In genomic region chr3:84774246-84775066, GRCm38 (mm10) we compare ENCODE assay signal across 13 mouse cellular contexts. TPM values are rescaled to one million over a fixed set of nuclear protein-coding genes. Genes with fewer than 3 reads are reported as not detected.
DNase-seq lines count a peak whose midpoint lies in the region; ATAC-seq and TF ChIP-seq lines count a peak whose summit lies in the region.
"Had no signal": no experiment of that assay in that cellular context is flagged by ENCODE, and none has a peak within 500 bp of the region (broad histone marks: within the 10 kb centered on the region; RNA-seq: fewer than 3 reads in every experiment).

No protein-coding gene starts in this region.

- H3K27ac ChIP-seq in kidney, postnatal 0 days, result no peak overlapping the region
- no peak overlapping the region for H3K27ac ChIP-seq in kidney, embryonic 15.5 days
- peak overlapping the region; percentile 76 for H3K27ac ChIP-seq in brown adipose tissue, adult 24 weeks (replicated peaks; ENCODE audit: low read depth, low read length)
- peak overlapping the region; percentile 82; the same call in 1 of the 2 replicates for H3K27ac ChIP-seq in limb, embryonic 13.5 days
- H3K27ac ChIP-seq: heart, embryonic 13.5 days; midbrain, embryonic 13.5 days; stomach, embryonic 15.5 days had no signal

- peak; percentile 8 for DNase-seq in kidney, postnatal 0 days (ENCODE audit: low spot score)
- DNase-seq in fibroblast of lung, adult 2 months (ENCODE audit: low read depth), result peak; percentile 20
- DNase-seq in urinary bladder, postnatal 25 days (ENCODE audit: low spot score), result no peak
- DNase-seq in left cerebral cortex, postnatal 14 days (ENCODE audit: low spot score in 2 of 2), result no peak
- DNase-seq in right cerebral cortex, postnatal 36 days (ENCODE audit: low spot score in 2 of 2), result no peak
- DNase-seq: cerebellum, adult 9-11 months; layer of hippocampus, adult 9-11 months had no signal

- no peak for ATAC-seq in kidney, postnatal 0 days (replicated peaks; ENCODE audit: low FRiP score, low read depth)
- no peak for ATAC-seq in kidney, embryonic 15.5 days (replicated peaks; ENCODE audit: low FRiP score)
- ATAC-seq in limb, embryonic 13.5 days (ENCODE audit: low FRiP score, low read depth), result no peak
- ATAC-seq: midbrain, embryonic 13.5 days had no signal

- H3K4me3 ChIP-seq in kidney, postnatal 0 days (replicated peaks; ENCODE audit: low read depth, low read length), result no peak overlapping the region
- no peak overlapping the region for H3K4me3 ChIP-seq in kidney, embryonic 15.5 days (replicated peaks)
- H3K4me3 ChIP-seq in brown adipose tissue, adult 24 weeks (ENCODE audit: insufficient read depth, low read depth, low read length), result no peak overlapping the region
- H3K4me3 ChIP-seq in limb, embryonic 13.5 days, result no peak overlapping the region
- H3K4me3 ChIP-seq: heart, embryonic 13.5 days; midbrain, embryonic 13.5 days; stomach, embryonic 15.5 days had no signal

- H3K4me2 ChIP-seq in kidney, postnatal 0 days (ENCODE audit: low read length), result no peak overlapping the region
- H3K4me2 ChIP-seq in kidney, embryonic 15.5 days, result no peak overlapping the region
- H3K4me2 ChIP-seq in limb, embryonic 13.5 days (replicated peaks), result no peak overlapping the region
- H3K4me2 ChIP-seq: heart, embryonic 13.5 days; midbrain, embryonic 13.5 days; stomach, embryonic 15.5 days had no signal

- no peaks in the 10 kb centered on the region for H3K4me1 ChIP-seq in kidney, postnatal 0 days (replicated peaks; ENCODE audit: insufficient read depth, low read length)
- H3K4me1 ChIP-seq in kidney, embryonic 15.5 days, result peaks cover 9% of the 10 kb centered on the region; the same call in 1 of the 2 replicates
- peaks cover 4% of the 10 kb centered on the region for H3K4me1 ChIP-seq in brown adipose tissue, adult 24 weeks (ENCODE audit: control insufficient read depth, insufficient read depth, insufficient read length, low read length)
- H3K4me1 ChIP-seq in limb, embryonic 13.5 days, result peaks cover 20% of the 10 kb centered on the region
- H3K4me1 ChIP-seq: midbrain, embryonic 13.5 days had no signal

- intact Hi-C loops in left cerebral cortex, postnatal 14 days (cut with DNase I), result no loop called here

- no peaks in the 10 kb centered on the region for H3K27me3 ChIP-seq in kidney, postnatal 0 days (ENCODE audit: insufficient read depth, low read length)
- no peaks in the 10 kb centered on the region for H3K27me3 ChIP-seq in kidney, embryonic 15.5 days
- no peaks in the 10 kb centered on the region for H3K27me3 ChIP-seq in limb, embryonic 13.5 days
- H3K27me3 ChIP-seq: heart, embryonic 13.5 days; midbrain, embryonic 13.5 days; stomach, embryonic 15.5 days had no signal

- H3K9ac ChIP-seq in kidney, postnatal 0 days (ENCODE audit: low read depth, low read length), result no peak overlapping the region
- no peak overlapping the region for H3K9ac ChIP-seq in kidney, embryonic 15.5 days
- no peak overlapping the region for H3K9ac ChIP-seq in limb, embryonic 13.5 days
- H3K9ac ChIP-seq: heart, embryonic 13.5 days; midbrain, embryonic 13.5 days; stomach, embryonic 15.5 days had no signal

- no peaks in the 10 kb centered on the region for H3K9me3 ChIP-seq in kidney, postnatal 0 days (replicated peaks; ENCODE audit: low read length)
- no peaks in the 10 kb centered on the region for H3K9me3 ChIP-seq in kidney, embryonic 15.5 days (replicated peaks)
- peaks cover 3% of the 10 kb centered on the region; the same call in 1 of the 2 replicates for H3K9me3 ChIP-seq in limb, embryonic 13.5 days
- H3K9me3 ChIP-seq: heart, embryonic 13.5 days; midbrain, embryonic 13.5 days; stomach, embryonic 15.5 days had no signal

- no peaks in the 10 kb centered on the region for H3K36me3 ChIP-seq in kidney, postnatal 0 days (ENCODE audit: insufficient read depth, low read length)
- no peaks in the 10 kb centered on the region for H3K36me3 ChIP-seq in kidney, embryonic 15.5 days
- no peaks in the 10 kb centered on the region for H3K36me3 ChIP-seq in limb, embryonic 13.5 days
- H3K36me3 ChIP-seq: heart, embryonic 13.5 days; midbrain, embryonic 13.5 days; stomach, embryonic 15.5 days had no signal

- 26% methylated on average over 8 of the region's 8 CpGs for WGBS in kidney, postnatal 0 days
- 31% methylated on average over 8 of the region's 8 CpGs for WGBS in kidney, embryonic 15.5 days
- 24% methylated on average over 8 of the region's 8 CpGs for WGBS in limb, embryonic 13.5 days

- no peak for TF ChIP-seq CTCF in kidney, postnatal 0 days (IDR thresholded peaks at IDR 0.05; ENCODE audit: low read depth)

RNA-seq across cellular contexts. Expression of gene Fbxw7, which starts 40.6 kb away (rescaled TPM):
- polyA plus RNA-seq in kidney, postnatal 0 days (2015; fragmentation: Nextera tagmentation; extraction: Ambion mirVana), result 7.6 and 7.7 TPM in 2 replicates
- polyA plus RNA-seq in kidney, embryonic 15.5 days (2015; fragmentation: Nextera tagmentation; extraction: Ambion mirVana), result 9.0 and 9.3 TPM in 2 replicates
- polyA plus RNA-seq in brown adipose tissue, adult 24 weeks (2012; ENCODE audit: insufficient read depth, insufficient read length, missing spikeins), result 7.5 and 7.7 TPM in 2 replicates
- 13.0 and 13.3 TPM in 2 replicates for polyA plus RNA-seq in limb, embryonic 13.5 days (2015; fragmentation: Nextera tagmentation; extraction: Ambion mirVana)
- total RNA-seq in left cerebral cortex, postnatal 14 days (2021), result 100 to 1,000 TPM; 240 to 267 TPM

Comparison
In these comparisons a context has a peak if more than half of its experiments do, and no peak if none do; other contexts are left out.
1. DNase-seq: peak in kidney, postnatal 0 days (single experiment) and fibroblast of lung, adult 2 months (single experiment); none in urinary bladder, postnatal 25 days (single experiment), left cerebral cortex, postnatal 14 days (0 of 2) and right cerebral cortex, postnatal 36 days (0 of 2).
2. H3K27ac ChIP-seq: peak in brown adipose tissue, adult 24 weeks (single experiment) and limb, embryonic 13.5 days (single experiment); none in kidney, postnatal 0 days (single experiment) and kidney, embryonic 15.5 days (single experiment).